16 mouse cellular contexts compared by ENCODE assay signal in genomic region chr12:29703541-29703940, GRCm38 (mm10).
DNase-seq lines count a peak whose midpoint lies in the region; ATAC-seq and TF ChIP-seq lines count a peak whose summit lies in the region.
"Had no signal": no experiment of that assay in that cellular context is flagged by ENCODE, and none has a peak within 500 bp of the region (broad histone marks: within the 10 kb centered on the region; RNA-seq: fewer than 3 reads in every experiment).

No protein-coding gene starts in this region.

- TF ChIP-seq CTCF in midbrain, postnatal 0 days (IDR thresholded peaks at IDR 0.05), result no peak

- H3K9ac ChIP-seq in midbrain, postnatal 0 days (replicated peaks; ENCODE audit: low read length, poor library complexity, severe bottlenecking), result no peak overlapping the region
- no peak overlapping the region for H3K9ac ChIP-seq in forebrain, embryonic 13.5 days
- no peak overlapping the region for H3K9ac ChIP-seq in hindbrain, embryonic 14.5 days
- H3K9ac ChIP-seq in neural tube, embryonic 15.5 days (replicated peaks), result no peak overlapping the region
- H3K9ac ChIP-seq: heart, embryonic 12.5 days; limb, embryonic 13.5 days; liver, embryonic 14.5 days had no signal

- ATAC-seq in midbrain, postnatal 0 days (ENCODE audit: low FRiP score), result no peak
- ATAC-seq in forebrain, embryonic 13.5 days, result no peak
- ATAC-seq in hindbrain, embryonic 14.5 days (ENCODE audit: low FRiP score), result no peak
- no peak for ATAC-seq in neural tube, embryonic 15.5 days (ENCODE audit: low FRiP score)
- ATAC-seq: intestine, embryonic 16.5 days had no signal

- peak overlapping the region; percentile 79 for H3K27ac ChIP-seq in midbrain, embryonic 10.5 days (replicated peaks)
- H3K27ac ChIP-seq in midbrain, postnatal 0 days (ENCODE audit: low read depth, low read length), result no peak overlapping the region
- peak overlapping the region; percentile 74 for H3K27ac ChIP-seq in forebrain, embryonic 13.5 days
- H3K27ac ChIP-seq in hindbrain, embryonic 14.5 days, result peak overlapping the region; percentile 82
- peak overlapping the region; percentile 76 for H3K27ac ChIP-seq in neural tube, embryonic 15.5 days (replicated peaks)
- H3K27ac ChIP-seq: limb, embryonic 13.5 days; liver, embryonic 14.5 days had no signal

- H3K4me3 ChIP-seq in midbrain, embryonic 10.5 days, result no peak overlapping the region
- no peak overlapping the region for H3K4me3 ChIP-seq in midbrain, postnatal 0 days (ENCODE audit: low read depth, low read length)
- H3K4me3 ChIP-seq in forebrain, embryonic 13.5 days, result no peak overlapping the region
- H3K4me3 ChIP-seq in hindbrain, embryonic 14.5 days (replicated peaks; ENCODE audit: low read length), result no peak overlapping the region
- no peak overlapping the region for H3K4me3 ChIP-seq in neural tube, embryonic 15.5 days (replicated peaks)
- H3K4me3 ChIP-seq: heart, embryonic 12.5 days; limb, embryonic 13.5 days had no signal

- H3K36me3 ChIP-seq in midbrain, embryonic 10.5 days, result no peaks in the 10 kb centered on the region
- no peaks in the 10 kb centered on the region for H3K36me3 ChIP-seq in midbrain, postnatal 0 days (ENCODE audit: insufficient read depth, low read length)
- no peaks in the 10 kb centered on the region for H3K36me3 ChIP-seq in forebrain, embryonic 13.5 days (ENCODE audit: poor library complexity, severe bottlenecking)
- no peaks in the 10 kb centered on the region for H3K36me3 ChIP-seq in hindbrain, embryonic 14.5 days (replicated peaks; ENCODE audit: control insufficient read depth, insufficient read depth)
- H3K36me3 ChIP-seq in neural tube, embryonic 15.5 days, result peaks cover 3% of the 10 kb centered on the region; the same call in 1 of the 2 replicates
- H3K36me3 ChIP-seq: heart, embryonic 12.5 days; limb, embryonic 13.5 days had no signal

- no peak overlapping the region for H3K4me2 ChIP-seq in midbrain, postnatal 0 days (ENCODE audit: low read depth, low read length, poor library complexity, severe bottlenecking)
- no peak overlapping the region for H3K4me2 ChIP-seq in forebrain, embryonic 13.5 days
- no peak overlapping the region for H3K4me2 ChIP-seq in hindbrain, embryonic 14.5 days (replicated peaks)
- no peak overlapping the region for H3K4me2 ChIP-seq in neural tube, embryonic 15.5 days
- H3K4me2 ChIP-seq: heart, embryonic 12.5 days; limb, embryonic 13.5 days had no signal

- peaks cover 44% of the 10 kb centered on the region for H3K4me1 ChIP-seq in midbrain, embryonic 10.5 days
- H3K4me1 ChIP-seq in midbrain, postnatal 0 days (ENCODE audit: insufficient read depth, low read length), result peaks cover 31% of the 10 kb centered on the region
- peaks cover 55% of the 10 kb centered on the region for H3K4me1 ChIP-seq in forebrain, embryonic 13.5 days
- H3K4me1 ChIP-seq in hindbrain, embryonic 14.5 days (replicated peaks; ENCODE audit: control insufficient read depth, insufficient read depth, low read length), result peaks cover 53% of the 10 kb centered on the region
- peaks cover 48% of the 10 kb centered on the region for H3K4me1 ChIP-seq in neural tube, embryonic 15.5 days

- WGBS in midbrain, embryonic 10.5 days, result 86% methylated on average over 8 of the region's 8 CpGs
- WGBS in midbrain, postnatal 0 days, result 72% methylated on average over 8 of the region's 8 CpGs
- 72% methylated on average over 8 of the region's 8 CpGs for WGBS in forebrain, embryonic 13.5 days
- 76% methylated on average over 8 of the region's 8 CpGs for WGBS in hindbrain, embryonic 14.5 days
- 72% methylated on average over 8 of the region's 8 CpGs for WGBS in neural tube, embryonic 15.5 days

- peaks cover 31% of the 10 kb centered on the region for H3K27me3 ChIP-seq in midbrain, embryonic 10.5 days (ENCODE audit: low read depth, poor library complexity, severe bottlenecking)
- no peaks in the 10 kb centered on the region for H3K27me3 ChIP-seq in midbrain, postnatal 0 days (ENCODE audit: insufficient read depth, low read length)
- H3K27me3 ChIP-seq in forebrain, embryonic 13.5 days, result no peaks in the 10 kb centered on the region
- H3K27me3 ChIP-seq in hindbrain, embryonic 14.5 days (ENCODE audit: control insufficient read depth, insufficient read depth, low read length), result no peaks in the 10 kb centered on the region
- H3K27me3 ChIP-seq in neural tube, embryonic 15.5 days (replicated peaks), result no peaks in the 10 kb centered on the region
- H3K27me3 ChIP-seq: heart, embryonic 12.5 days; limb, embryonic 13.5 days had no signal

- H3K9me3 ChIP-seq in midbrain, embryonic 10.5 days (replicated peaks), result no peaks in the 10 kb centered on the region
- no peaks in the 10 kb centered on the region for H3K9me3 ChIP-seq in midbrain, postnatal 0 days (ENCODE audit: low read length)
- H3K9me3 ChIP-seq in forebrain, embryonic 13.5 days (replicated peaks), result no peaks in the 10 kb centered on the region
- no peaks in the 10 kb centered on the region for H3K9me3 ChIP-seq in hindbrain, embryonic 14.5 days (ENCODE audit: control insufficient read depth, low read length)
- H3K9me3 ChIP-seq in neural tube, embryonic 15.5 days (replicated peaks), result no peaks in the 10 kb centered on the region
- H3K9me3 ChIP-seq: heart, embryonic 12.5 days; limb, embryonic 13.5 days had no signal

- no peak for DNase-seq in midbrain, embryonic 10.5 days (ENCODE audit: low spot score)
- DNase-seq in midbrain, postnatal 0 days (ENCODE audit: low spot score), result no peak
- no peak for DNase-seq in hindbrain, embryonic 14.5 days (ENCODE audit: low spot score)
- no peak for DNase-seq in lung, postnatal 14 days
- DNase-seq in embryo, embryonic 9.5 days (ENCODE audit: extremely low spot score), result no peak
- DNase-seq: cerebellum, adult 9-11 months; gastrocnemius, postnatal 25 days; kidney, postnatal 10 days; right cerebral cortex, adult 18-20 months; thymus, adult 2 months had no signal
